ENCODE assay signal across 8 mouse cellular contexts in the genomic region with DNA sequence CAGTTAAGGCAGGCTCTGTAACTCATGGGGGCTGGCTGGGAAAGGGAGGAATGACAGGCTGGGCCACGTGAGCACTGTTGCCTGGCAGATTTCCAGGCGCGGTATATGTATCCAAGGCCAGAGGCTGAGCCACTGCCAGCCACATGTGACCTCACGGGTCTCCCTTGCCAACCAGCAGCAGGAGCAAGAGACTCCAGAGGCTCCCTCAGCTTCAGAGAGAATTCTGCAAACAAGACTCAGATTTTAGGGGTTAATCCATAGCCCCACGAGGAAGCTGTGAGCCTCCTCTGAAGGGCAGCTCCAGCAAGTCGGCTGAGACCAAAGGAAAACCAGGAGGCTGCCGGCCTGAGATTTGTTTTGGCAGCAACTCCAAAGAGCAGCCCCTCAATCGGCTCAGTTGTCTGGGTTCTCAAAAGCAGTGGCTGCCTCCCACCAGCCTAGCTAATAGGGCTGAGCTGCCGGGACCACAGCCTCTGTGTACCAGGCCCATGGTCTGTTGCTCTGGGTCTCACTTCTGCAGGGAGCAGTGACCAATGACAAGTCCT.
DNase-seq lines count a peak whose midpoint lies in the region.

No protein-coding gene starts in this region.

- intact Hi-C loops in gastrocnemius, postnatal 36 days (cut with DNase I) = no loop called here

- peak; percentile 37 for DNase-seq in gastrocnemius, postnatal 10 days
- no peak for DNase-seq in gastrocnemius, postnatal 36 days
- peak; percentile 79 to 90 for DNase-seq in adrenal gland, adult (ENCODE audit: inconsistent age in 2 of 2, low spot score in 1 of 2)
- peak; percentile 15 to 54 for DNase-seq in heart, adult 9 months (ENCODE audit: low spot score in 2 of 2)
- DNase-seq in kidney, postnatal 14 days = peak; percentile 64
- peak; percentile 9 for DNase-seq in ovary, postnatal 10 days (ENCODE audit: low spot score)
- DNase-seq in embryo, embryonic 11 days = no peak
- DNase-seq in thymus, postnatal 4 days = no peak

Comparison
In these comparisons a context has a peak if more than half of its experiments do, and no peak if none do; other contexts are left out.
1. DNase-seq: peak in gastrocnemius, postnatal 10 days (single experiment), adrenal gland, adult (2 of 2), heart, adult 9 months (2 of 2), kidney, postnatal 14 days (single experiment) and ovary, postnatal 10 days (single experiment); none in gastrocnemius, postnatal 36 days (0 of 2), embryo, embryonic 11 days (single experiment) and thymus, postnatal 4 days (single experiment).